Mouse (Mus musculus): ENCODE measurements at regions not wholly inside any gene's neighbourhood (a gene's known extent, or its start where the extent isn't known, plus 50 kb on each side); places are given as distances from the start of the nearest gene placed in this dataset.
"Not testable (repeated sequence)": the region's sequence is repeated elsewhere in the genome, so short reads cannot be mapped to it uniquely, and the experiment has no call there.

- no peak for ATAC-seq (replicated peaks; ENCODE audit: poor library complexity)
These were observed 129.1 kb upstream of the Daam1 start for GRCm38 (mm10) chr12:71701753-71702152.

- ATAC-seq (replicated peaks; ENCODE audit: poor library complexity), result no peak
These were observed 128.7 kb upstream of the Daam1 start for GRCm38 (mm10) chr12:71702181-71702580.

GRCm38 (mm10) chr12:71703146-71703902 lies 127.6 kb upstream of the Daam1 start:
- no peak for ATAC-seq (replicated peaks; ENCODE audit: poor library complexity)

- ATAC-seq (replicated peaks; ENCODE audit: poor library complexity), result peak; percentile 76
These were observed 126.4 kb upstream of the Daam1 start for GRCm38 (mm10) chr12:71704431-71704830.

- ATAC-seq (replicated peaks; ENCODE audit: poor library complexity), result peak; percentile 87
These were observed 123.0 kb upstream of the Daam1 start for GRCm38 (mm10) chr12:71707727-71708369.

GRCm38 (mm10) chr12:71714606-71715005 lies 116.3 kb upstream of the Daam1 start:
- no peak for ATAC-seq (replicated peaks; ENCODE audit: poor library complexity)

- ATAC-seq (replicated peaks; ENCODE audit: poor library complexity), result not testable (repeated sequence)
These were observed 112.5 kb upstream of the Daam1 start for GRCm38 (mm10) chr12:71718412-71718811.

- ATAC-seq (replicated peaks; ENCODE audit: poor library complexity), result no peak
These were observed 112.0 kb upstream of the Daam1 start for GRCm38 (mm10) chr12:71718911-71719310.

- no peak for ATAC-seq (replicated peaks; ENCODE audit: poor library complexity)
These were observed 105.7 kb upstream of the Daam1 start for GRCm38 (mm10) chr12:71725140-71725539.

GRCm38 (mm10) chr12:71725713-71726336 lies 105.1 kb upstream of the Daam1 start:
- no peak for ATAC-seq (replicated peaks; ENCODE audit: poor library complexity)

GRCm38 (mm10) chr12:71743345-71743744 lies 87.5 kb upstream of the Daam1 start:
- no peak for ATAC-seq (replicated peaks; ENCODE audit: poor library complexity)

GRCm38 (mm10) chr12:71746011-71746410 lies 84.9 kb upstream of the Daam1 start:
- no peak for ATAC-seq (replicated peaks; ENCODE audit: poor library complexity)

GRCm38 (mm10) chr12:71747386-71747785 lies 83.5 kb upstream of the Daam1 start:
- no peak for ATAC-seq (replicated peaks; ENCODE audit: poor library complexity)

- ATAC-seq (replicated peaks; ENCODE audit: poor library complexity), result no peak
These were observed 83.0 kb upstream of the Daam1 start for GRCm38 (mm10) chr12:71747831-71748368.

- peak; percentile 63 for ATAC-seq (replicated peaks; ENCODE audit: poor library complexity)
These were observed 82.1 kb upstream of the Daam1 start for GRCm38 (mm10) chr12:71748731-71749130.

GRCm38 (mm10) chr12:71749668-71750067 lies 81.2 kb upstream of the Daam1 start:
- no peak for ATAC-seq (replicated peaks; ENCODE audit: poor library complexity)

- ATAC-seq (replicated peaks; ENCODE audit: poor library complexity), result no peak
These were observed 78.1 kb upstream of the Daam1 start for GRCm38 (mm10) chr12:71752741-71753260.

GRCm38 (mm10) chr12:71753276-71753675 lies 77.6 kb upstream of the Daam1 start:
- ATAC-seq (replicated peaks; ENCODE audit: poor library complexity), result no peak

GRCm38 (mm10) chr12:71763194-71763593 lies 67.7 kb upstream of the Daam1 start:
- ATAC-seq (replicated peaks; ENCODE audit: poor library complexity), result no peak; the same call in 1 of the 2 replicates

- ATAC-seq (replicated peaks; ENCODE audit: poor library complexity), result no peak
These were observed 64.8 kb upstream of the Daam1 start for GRCm38 (mm10) chr12:71766086-71766485.

- no peak for ATAC-seq (replicated peaks; ENCODE audit: poor library complexity)
These were observed 64.2 kb upstream of the Daam1 start for GRCm38 (mm10) chr12:71766636-71767035.

Data from megakaryocyte progenitor cell, adult 5-6 weeks (primary cell).